In genomic region chr19:42443887-42444409, GRCm38 (mm10) we compare ENCODE assay signal across 8 mouse cellular contexts. TPM values are rescaled to one million over a fixed set of nuclear protein-coding genes. Genes with fewer than 3 reads are reported as not detected.
A peak's percentile ranks its signal among the peaks of the same experiment; 100 is the strongest.
DNase-seq lines count a peak whose midpoint lies in the region; ATAC-seq lines count a peak whose summit lies in the region.

No protein-coding gene starts in this region.

- H3K4me2 ChIP-seq in forebrain, embryonic 12.5 days, result no peak overlapping the region
- H3K4me2 ChIP-seq in midbrain, embryonic 13.5 days (replicated peaks), result no peak overlapping the region
- H3K4me2 ChIP-seq in forebrain, embryonic 15.5 days (replicated peaks), result no peak overlapping the region

- H3K9me3 ChIP-seq in forebrain, embryonic 10.5 days, result no peaks in the 10 kb centered on the region
- H3K9me3 ChIP-seq in forebrain, embryonic 12.5 days, result no peaks in the 10 kb centered on the region
- no peaks in the 10 kb centered on the region for H3K9me3 ChIP-seq in midbrain, embryonic 10.5 days (replicated peaks)
- H3K9me3 ChIP-seq in midbrain, embryonic 13.5 days, result no peaks in the 10 kb centered on the region
- H3K9me3 ChIP-seq in forebrain, embryonic 15.5 days, result no peaks in the 10 kb centered on the region

- H3K4me1 ChIP-seq in forebrain, embryonic 10.5 days, result peaks cover 17% of the 10 kb centered on the region
- H3K4me1 ChIP-seq in forebrain, embryonic 12.5 days, result no peaks in the 10 kb centered on the region
- peaks cover 4% of the 10 kb centered on the region for H3K4me1 ChIP-seq in midbrain, embryonic 10.5 days
- no peaks in the 10 kb centered on the region for H3K4me1 ChIP-seq in midbrain, embryonic 13.5 days (replicated peaks)
- H3K4me1 ChIP-seq in forebrain, embryonic 15.5 days, result peaks cover 10% of the 10 kb centered on the region; the same call in 1 of the 2 replicates

- no peak for ATAC-seq in forebrain, embryonic 12.5 days (ENCODE audit: low FRiP score)
- ATAC-seq in midbrain, embryonic 13.5 days, result no peak
- peak; percentile 38; the same call in 1 of the 2 replicates for ATAC-seq in forebrain, embryonic 15.5 days (replicated peaks)

- no peak overlapping the region for H3K27ac ChIP-seq in forebrain, embryonic 10.5 days
- H3K27ac ChIP-seq in forebrain, embryonic 12.5 days, result no peak overlapping the region
- H3K27ac ChIP-seq in midbrain, embryonic 10.5 days (replicated peaks), result no peak overlapping the region
- H3K27ac ChIP-seq in midbrain, embryonic 13.5 days, result no peak overlapping the region
- no peak overlapping the region for H3K27ac ChIP-seq in forebrain, embryonic 15.5 days (replicated peaks)

- no peak overlapping the region for H3K4me3 ChIP-seq in forebrain, embryonic 10.5 days
- H3K4me3 ChIP-seq in forebrain, embryonic 12.5 days (replicated peaks), result no peak overlapping the region
- no peak overlapping the region for H3K4me3 ChIP-seq in midbrain, embryonic 10.5 days
- H3K4me3 ChIP-seq in midbrain, embryonic 13.5 days (replicated peaks), result no peak overlapping the region
- H3K4me3 ChIP-seq in forebrain, embryonic 15.5 days, result no peak overlapping the region

- no peaks in the 10 kb centered on the region for H3K27me3 ChIP-seq in forebrain, embryonic 10.5 days (ENCODE audit: poor library complexity, severe bottlenecking)
- H3K27me3 ChIP-seq in forebrain, embryonic 12.5 days, result no peaks in the 10 kb centered on the region
- no peaks in the 10 kb centered on the region for H3K27me3 ChIP-seq in midbrain, embryonic 10.5 days (ENCODE audit: low read depth, poor library complexity, severe bottlenecking)
- H3K27me3 ChIP-seq in midbrain, embryonic 13.5 days, result no peaks in the 10 kb centered on the region
- H3K27me3 ChIP-seq in forebrain, embryonic 15.5 days, result no peaks in the 10 kb centered on the region

- H3K36me3 ChIP-seq in forebrain, embryonic 10.5 days (replicated peaks), result no peaks in the 10 kb centered on the region
- H3K36me3 ChIP-seq in forebrain, embryonic 12.5 days (replicated peaks), result no peaks in the 10 kb centered on the region
- H3K36me3 ChIP-seq in midbrain, embryonic 10.5 days, result no peaks in the 10 kb centered on the region
- no peaks in the 10 kb centered on the region for H3K36me3 ChIP-seq in midbrain, embryonic 13.5 days
- H3K36me3 ChIP-seq in forebrain, embryonic 15.5 days, result no peaks in the 10 kb centered on the region

- WGBS in forebrain, embryonic 10.5 days, result 13% methylated on average over 3 of the region's 3 CpGs
- WGBS in forebrain, embryonic 12.5 days, result 13% methylated on average over 3 of the region's 3 CpGs
- WGBS in midbrain, embryonic 10.5 days, result 10% methylated on average over 3 of the region's 3 CpGs
- 12% methylated on average over 3 of the region's 3 CpGs for WGBS in midbrain, embryonic 13.5 days
- 8% methylated on average over 3 of the region's 3 CpGs for WGBS in forebrain, embryonic 15.5 days

- no peak overlapping the region for H3K9ac ChIP-seq in forebrain, embryonic 12.5 days
- no peak overlapping the region for H3K9ac ChIP-seq in midbrain, embryonic 13.5 days (replicated peaks)
- H3K9ac ChIP-seq in forebrain, embryonic 15.5 days (replicated peaks), result no peak overlapping the region

- peak; percentile 49 for DNase-seq in forebrain, embryonic 10.5 days (ENCODE audit: extremely low spot score, low spot score)
- DNase-seq in midbrain, embryonic 10.5 days (ENCODE audit: low spot score), result peak; percentile 50
- DNase-seq in brain, adult 2 months (ENCODE audit: low read depth, low spot score), result peak; percentile 70
- DNase-seq in lung, postnatal 25 days (ENCODE audit: low spot score), result peak; percentile 24
- no peak for DNase-seq in ovary, postnatal 36 days (ENCODE audit: low spot score)

RNA-seq across cellular contexts. Expression of gene Crtac1, which starts 12.4 kb away (rescaled TPM):
- 8.6 and 9.5 TPM in 2 replicates for polyA plus RNA-seq in forebrain, embryonic 10.5 days (2016; fragmentation: Nextera tagmentation; extraction: Ambion mirVana)
- polyA plus RNA-seq in forebrain, embryonic 12.5 days (2016; fragmentation: Nextera tagmentation; extraction: Ambion mirVana), result 8.6 and 9.3 TPM in 2 replicates
- polyA plus RNA-seq in midbrain, embryonic 10.5 days (2016; fragmentation: Nextera tagmentation; extraction: Ambion mirVana), result 2.1 and 4.2 TPM in 2 replicates
- 14.8 and 18.9 TPM in 2 replicates for polyA plus RNA-seq in midbrain, embryonic 13.5 days (2015; fragmentation: Nextera tagmentation; extraction: Ambion mirVana)
- polyA plus RNA-seq in forebrain, embryonic 15.5 days (2015; fragmentation: Nextera tagmentation; extraction: Ambion mirVana), result 20.4 TPM in 2 replicates
